Mouse (Mus musculus): ENCODE measurements at regions not wholly inside any gene's neighbourhood (a gene's known extent, or its start where the extent isn't known, plus 50 kb on each side); places are given as distances from the start of the nearest gene placed in this dataset.

DNA sequence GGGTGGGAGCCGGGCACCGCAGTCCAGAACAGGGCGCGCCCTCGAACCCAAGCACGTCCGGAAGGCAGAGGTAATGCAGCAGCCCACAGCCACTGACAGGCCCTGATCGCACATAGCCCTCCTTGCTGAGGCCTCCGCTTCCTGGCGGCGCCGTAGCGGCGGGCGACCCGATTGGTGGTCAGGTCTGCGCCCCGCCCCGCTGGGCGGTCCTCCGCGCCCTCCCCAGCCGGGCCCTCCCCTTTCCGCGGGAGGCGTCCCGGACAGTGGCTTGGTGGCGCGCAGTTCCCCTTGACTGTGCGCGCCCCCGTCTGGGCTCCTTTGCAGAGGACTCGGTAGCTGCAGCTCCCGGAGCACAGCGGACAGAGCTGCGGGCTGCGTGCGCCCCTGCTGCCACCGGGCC is 375.5 kb upstream of the Asap2 start:
- in situ Hi-C loops (cut with MboI, MseI): loop anchor here in 1 of 2 experiments (5.0 kb wide), 1 partner anchor 1227 kb away; no protein-coding TSS in a partner anchor
